19 mouse cellular contexts compared by ENCODE assay signal in genomic region chr4:61897176-61897575, GRCm38 (mm10).
"Had no signal": no experiment of that assay in that cellular context is flagged by ENCODE, and none has a peak within 500 bp of the region (broad histone marks: within the 10 kb centered on the region; RNA-seq: fewer than 3 reads in every experiment).

No protein-coding gene starts in this region.

- H3K9me3 ChIP-seq: liver, embryonic 15.5 days; midbrain, embryonic 13.5 days; midbrain, embryonic 15.5 days had no signal

- H3K36me3 ChIP-seq: liver, embryonic 15.5 days; midbrain, embryonic 13.5 days; midbrain, embryonic 15.5 days; neural tube, embryonic 12.5 days had no signal

- H3K9ac ChIP-seq: liver, embryonic 15.5 days; liver, postnatal 0 days; midbrain, embryonic 13.5 days; midbrain, embryonic 15.5 days; neural tube, embryonic 12.5 days had no signal

- H3K27ac ChIP-seq: liver, embryonic 15.5 days; macrophage; midbrain, embryonic 13.5 days; midbrain, embryonic 15.5 days; neural tube, embryonic 12.5 days had no signal

- H3K4me2 ChIP-seq: liver, embryonic 15.5 days; midbrain, embryonic 11.5 days; midbrain, embryonic 13.5 days; midbrain, embryonic 15.5 days; neural tube, embryonic 12.5 days had no signal

- H3K4me1 ChIP-seq: liver, embryonic 15.5 days; megakaryocyte, embryonic 14.5 days; midbrain, embryonic 13.5 days; midbrain, embryonic 15.5 days; neural tube, embryonic 12.5 days had no signal

- DNase-seq: liver, postnatal 0 days; lung, adult 2 months; lung, postnatal 10 days; lung, postnatal 36 days; retina, postnatal 1 day; right cerebral cortex, adult 18-20 months; right cerebral cortex, postnatal 25 days; right cerebral cortex, postnatal 4 days; spleen, adult 18-20 months; thymus, adult 2 months; thymus, postnatal 25 days; thymus, postnatal 4 days had no signal

- H3K4me3 ChIP-seq: liver, embryonic 15.5 days; megakaryocyte, embryonic 14.5 days; midbrain, embryonic 13.5 days; midbrain, embryonic 15.5 days; neural tube, embryonic 12.5 days had no signal

- ATAC-seq: liver, postnatal 0 days; midbrain, embryonic 13.5 days; midbrain, embryonic 15.5 days had no signal

- H3K27me3 ChIP-seq: liver, embryonic 15.5 days; megakaryocyte, embryonic 14.5 days; midbrain, embryonic 13.5 days; midbrain, embryonic 15.5 days; neural tube, embryonic 12.5 days had no signal
